In the genomic region with DNA sequence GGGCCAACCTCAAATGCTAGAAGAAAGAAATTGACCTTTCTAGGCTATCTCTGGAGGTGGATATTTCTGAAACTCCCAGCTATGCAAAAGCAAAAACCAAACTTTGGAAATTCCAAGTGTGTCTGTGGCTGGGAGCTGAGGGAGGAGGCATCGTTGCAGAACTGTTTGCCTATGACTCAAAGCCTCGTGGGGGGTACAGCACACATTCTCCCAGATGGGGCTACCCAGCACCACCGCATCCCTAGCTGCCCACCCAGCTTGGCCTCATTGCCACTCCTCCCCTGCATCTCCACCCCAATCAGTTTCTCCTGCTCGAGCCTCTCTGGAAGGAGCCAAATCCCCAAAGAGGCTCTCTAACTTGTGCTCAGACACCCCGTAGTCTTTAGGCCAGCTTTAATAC, we compare ENCODE assay signal across 11 mouse cellular contexts.
"Had no signal": no experiment of that assay in that cellular context is flagged by ENCODE, and none has a peak within 500 bp of the region (broad histone marks: within the 10 kb centered on the region; RNA-seq: fewer than 3 reads in every experiment).

No protein-coding gene starts in this region.

- H3K4me3 ChIP-seq: left cerebral cortex, adult 2 months; limb, embryonic 12.5 days; midbrain, embryonic 12.5 days had no signal

- H3K27ac ChIP-seq: left cerebral cortex, adult 2 months; limb, embryonic 12.5 days; liver, embryonic 14.5 days; midbrain, embryonic 12.5 days; stomach, postnatal 0 days had no signal

- ATAC-seq: midbrain, embryonic 16.5 days had no signal

- H3K9me3 ChIP-seq: limb, embryonic 12.5 days; midbrain, embryonic 12.5 days had no signal

- DNase-seq: kidney, adult 8-10 months; kidney, postnatal 25 days; liver; lung, adult 18-20 months; thymus, postnatal 4 days had no signal

- H3K36me3 ChIP-seq: limb, embryonic 12.5 days; midbrain, embryonic 12.5 days had no signal

- H3K4me1 ChIP-seq: midbrain, embryonic 12.5 days had no signal
